Mouse (Mus musculus) liver, embryonic 15.5 days (tissue): ENCODE data around the gene Nog. TPM values are rescaled to one million over a fixed set of nuclear protein-coding genes. Genes with fewer than 3 reads are reported as not detected.

Source experiments
- ATAC-seq: fragments of 200-750 bp; cut with Nextera tagmentation; 2 replicates; pipeline ENCODE4 v1.8.0; 2017; ENCODE audit warnings: moderate number of reproducible peaks, mild to moderate bottlenecking, moderate library complexity; ENCODE audit not compliant: insufficient read depth
- H3K27ac ChIP-seq: fragments of 300-500 bp; sonication (generic); replicated peaks from 2 replicates; pipeline ENCODE4 v1.5.1; 2015; ENCODE audit warnings: mild to moderate bottlenecking, inconsistent platforms
- H3K27me3 ChIP-seq: fragments of 300-500 bp; sonication (generic); 2 replicates; pipeline ENCODE4 v1.6.1; 2015; ENCODE audit warnings: mild to moderate bottlenecking, inconsistent platforms
- H3K36me3 ChIP-seq: fragments of 300-500 bp; sonication (generic); replicated peaks from 2 replicates; pipeline ENCODE4 v1.6.1; 2015; ENCODE audit warnings: moderate library complexity, mild to moderate bottlenecking, inconsistent platforms
- H3K4me1 ChIP-seq: fragments of 300-500 bp; sonication (generic); replicated peaks from 2 replicates; pipeline ENCODE4 v1.6.1; 2015; ENCODE audit warnings: inconsistent platforms
- H3K4me2 ChIP-seq: fragments of 300-500 bp; sonication (generic); 2 replicates; pipeline ENCODE4 v1.6.1; 2015; ENCODE audit warnings: moderate library complexity, mild to moderate bottlenecking, inconsistent platforms
- H3K4me3 ChIP-seq: fragments of 300-500 bp; sonication (generic); replicated peaks from 2 replicates; pipeline ENCODE4 v1.5.1; 2015; ENCODE audit warnings: mild to moderate bottlenecking, inconsistent platforms
- H3K9ac ChIP-seq: fragments of 300-500 bp; sonication (generic); 2 replicates; pipeline ENCODE4 v1.6.1; 2015; ENCODE audit warnings: moderate library complexity, mild to moderate bottlenecking, inconsistent platforms
- H3K9me3 ChIP-seq: fragments of 300-500 bp; sonication (generic); replicated peaks from 2 replicates; pipeline ENCODE4 v1.6.1; 2016; ENCODE audit warnings: inconsistent platforms
- WGBS: fragments of 180-500 bp; shearing (Covaris S2); methylation state at CpG from one replicate; pipeline ENCODE4 v1.1.7; 2015; ENCODE audit warnings: mixed read lengths; ENCODE audit not compliant: insufficient replicate concordance; 5-methylcytosine and 5-hydroxymethylcytosine counted together
- polyA plus RNA-seq: library from polyadenylated mRNA; unstranded; fragments of >200 nt; fragmentation: Nextera tagmentation; extraction: Ambion mirVana; gene quantifications from 2 replicates; pipeline ENCODE4 v1.2.1, GENCODE M21; 2015

Gene Nog
- polyA plus RNA-seq, 1 experiment from 2014 or later, result not detected

DNA sequence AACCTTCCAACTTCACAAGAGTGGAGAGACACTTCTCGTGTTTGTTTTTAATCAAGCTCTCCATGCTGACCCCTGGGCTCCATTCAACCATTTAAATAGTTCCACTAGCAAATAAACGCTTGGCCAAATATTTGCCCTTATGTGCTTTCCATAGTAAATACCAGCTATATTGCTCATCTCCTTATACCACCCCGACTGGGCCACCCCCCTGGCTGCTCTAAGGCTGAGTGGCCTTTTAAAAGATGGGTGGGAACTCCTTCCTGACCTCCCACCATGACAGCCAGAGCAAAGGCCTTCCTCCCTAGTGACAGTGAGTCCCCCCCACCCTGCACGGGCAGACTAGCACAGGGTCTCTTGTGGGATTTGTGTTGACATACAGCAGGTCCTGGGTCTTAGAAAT, 37.1 kb downstream of the Nog start:
- no peak overlapping the region for H3K4me2 ChIP-seq
- H3K4me1 ChIP-seq, result no peaks in the 10 kb centered on the region
- H3K36me3 ChIP-seq, result no peaks in the 10 kb centered on the region
- H3K27me3 ChIP-seq, result no peaks in the 10 kb centered on the region
- no peak for ATAC-seq
- H3K9ac ChIP-seq, result no peak overlapping the region
- no peak overlapping the region for H3K4me3 ChIP-seq
- no peak overlapping the region for H3K27ac ChIP-seq
- H3K9me3 ChIP-seq, result no peaks in the 10 kb centered on the region
- WGBS, result 42% methylated on average over 4 of the region's 4 CpGs

DNA sequence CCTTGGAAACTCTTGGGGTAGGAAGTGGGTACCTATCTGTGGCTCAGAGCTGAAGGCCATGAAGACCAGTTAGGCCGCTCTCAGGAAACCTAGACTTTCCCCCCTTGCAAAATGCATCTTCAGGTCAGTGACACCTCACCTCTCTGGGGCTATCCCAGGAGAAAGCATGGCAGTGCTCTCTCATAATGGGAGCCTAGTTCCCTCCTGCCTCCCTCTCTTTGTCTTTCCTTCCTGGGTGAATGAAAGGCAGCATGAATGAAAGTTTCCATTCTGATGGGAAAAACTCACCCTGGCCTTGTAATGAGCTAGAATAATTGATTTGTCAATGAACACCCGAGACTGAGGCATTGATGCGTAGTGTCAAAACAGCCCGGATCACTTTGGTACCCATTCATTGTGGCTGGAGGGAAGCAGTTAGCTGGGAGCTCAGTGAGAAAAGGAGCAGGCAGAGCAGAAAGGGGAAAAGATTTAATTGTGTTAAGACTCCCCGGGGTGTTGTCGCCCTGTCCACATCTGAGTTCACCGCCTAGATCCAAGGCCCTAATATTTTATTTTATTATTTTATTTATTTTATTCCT, 42.7 kb downstream of the Nog start:
- H3K4me3 ChIP-seq, result no peak overlapping the region
- no peaks in the 10 kb centered on the region for H3K36me3 ChIP-seq
- H3K4me1 ChIP-seq, result no peaks in the 10 kb centered on the region
- ATAC-seq, result no peak
- 0 out of 2 replicates have a peak, but pooled peaks cover 2% of the 10 kb centered on the region for H3K27me3 ChIP-seq
- no peak overlapping the region for H3K27ac ChIP-seq
- no peak overlapping the region for H3K9ac ChIP-seq
- H3K9me3 ChIP-seq, result no peaks in the 10 kb centered on the region
- no peak overlapping the region for H3K4me2 ChIP-seq
- WGBS, result 73% methylated on average over 7 of the region's 7 CpGs

- ATAC-seq, result no peak
- Histone ChIP-seq H3K36me3 (no peaks in the 10 kb centered on the region), H3K27me3 (0 out of 2 replicates have a peak, but pooled peaks cover 2% of the 10 kb centered on the region), H3K9ac (no peak overlapping the region), H3K4me3 (no peak overlapping the region), H3K4me1 (no peaks in the 10 kb centered on the region), H3K27ac (no peak overlapping the region), H3K4me2 (no peak overlapping the region), H3K9me3 (no peaks in the 10 kb centered on the region)
- 48% methylated on average over 2 of the region's 2 CpGs for WGBS
These were observed 44.2 kb downstream of the Nog start for GRCm38 (mm10) chr11:89257893-89258292.

- Histone ChIP-seq H3K9ac (no peak overlapping the region), H3K27ac (no peak overlapping the region), H3K4me1 (no peaks in the 10 kb centered on the region), H3K27me3 (0 out of 2 replicates have a peak, but pooled peaks cover 2% of the 10 kb centered on the region), H3K4me2 (no peak overlapping the region), H3K4me3 (no peak overlapping the region), H3K9me3 (no peaks in the 10 kb centered on the region), H3K36me3 (no peaks in the 10 kb centered on the region)
- WGBS, result 71% methylated on average over 13 of the region's 13 CpGs
- no peak for ATAC-seq
These were observed 48.2 kb downstream of the Nog start for GRCm38 (mm10) chr11:89253973-89254372.

Other genes with a start within 250 kb of the Nog start
- 0.40 and 0.62 TPM in 2 replicates for gene Dgke, start 235.5 kb downstream of the Nog start, polyA plus RNA-seq
- not detected in 2 replicates for gene Gm525, start 228.5 kb downstream of the Nog start, polyA plus RNA-seq